Mouse (Mus musculus) lung, embryonic 16.5 days (tissue): ENCODE measurements around the gene Slc30a6. TPM values are rescaled to one million over a fixed set of nuclear protein-coding genes. Genes with fewer than 3 reads are reported as not detected.
"Not testable (repeated sequence)": the region's sequence is repeated elsewhere in the genome, so short reads cannot be mapped to it uniquely, and the experiment has no call there.

Experiments used
- ATAC-seq: fragments of 200-750 bp; cut with Nextera tagmentation; 2 replicates; pipeline ENCODE4 v1.8.0; 2017; ENCODE audit warnings: low read depth, mild to moderate bottlenecking, moderate library complexity
- H3K27ac ChIP-seq: fragments of 300-500 bp; sonication (generic); 2 replicates; pipeline ENCODE4 v1.5.1; 2014; ENCODE audit warnings: mild to moderate bottlenecking, control low read depth, low read length
- H3K27me3 ChIP-seq: fragments of 300-500 bp; sonication (generic); 2 replicates; pipeline ENCODE4 v1.6.1; 2014; ENCODE audit warnings: low read depth, low read length, mixed read lengths; ENCODE audit not compliant: control insufficient read depth, insufficient read depth
- H3K36me3 ChIP-seq: fragments of 300-500 bp; sonication (generic); 2 replicates; pipeline ENCODE4 v1.6.1; 2014; ENCODE audit warnings: low read length; ENCODE audit not compliant: control insufficient read depth, insufficient read depth
- H3K4me1 ChIP-seq: fragments of 300-500 bp; sonication (generic); replicated peaks from 2 replicates; pipeline ENCODE4 v1.6.1; 2014; ENCODE audit warnings: low read length, mixed read lengths; ENCODE audit not compliant: control insufficient read depth, insufficient read depth
- H3K4me2 ChIP-seq: fragments of 300-500 bp; sonication (generic); 2 replicates; pipeline ENCODE4 v1.6.1; 2014; ENCODE audit warnings: low read depth, low read length, control low read depth
- H3K4me3 ChIP-seq: fragments of 300-500 bp; sonication (generic); 2 replicates; pipeline ENCODE4 v1.5.1; 2014; ENCODE audit warnings: mild to moderate bottlenecking, low read length, control low read depth
- H3K9ac ChIP-seq: fragments of 300-500 bp; sonication (generic); 2 replicates; pipeline ENCODE4 v1.6.1; 2014; ENCODE audit warnings: low read length, control low read depth
- H3K9me3 ChIP-seq: fragments of 300-500 bp; sonication (generic); 2 replicates; pipeline ENCODE4 v1.6.1; 2016; ENCODE audit warnings: low read length; ENCODE audit not compliant: control insufficient read depth
- WGBS: fragments of 180-500 bp; shearing (Covaris S2); extraction: QIAGEN DNeasy Blood & Tissue Kit; methylation state at CpG from one replicate; pipeline ENCODE4 v1.1.7; 2014; 5-methylcytosine and 5-hydroxymethylcytosine counted together
- polyA plus RNA-seq: library from polyadenylated mRNA; unstranded; fragments of >200 nt; fragmentation: Nextera tagmentation; extraction: Ambion mirVana; gene quantifications from 2 replicates; pipeline ENCODE4 v1.2.1, GENCODE M21; 2015

The Slc30a6 gene
- polyA plus RNA-seq, 1 experiment from 2014 or later = 38.4 TPM

- no peak overlapping the region for H3K4me2 ChIP-seq
- WGBS = 46% methylated on average over 10 of the region's 10 CpGs
- H3K4me1 ChIP-seq = no peaks in the 10 kb centered on the region
- ATAC-seq = no peak
- no peaks in the 10 kb centered on the region for H3K36me3 ChIP-seq
- no peaks in the 10 kb centered on the region for H3K9me3 ChIP-seq
- no peaks in the 10 kb centered on the region for H3K27me3 ChIP-seq
- H3K4me3 ChIP-seq = no peak overlapping the region
- H3K27ac ChIP-seq = no peak overlapping the region
- H3K9ac ChIP-seq = no peak overlapping the region
These were observed 62.7 kb downstream of the Slc30a6 start for GRCm38 (mm10) chr17:74457972-74458677.

GRCm38 (mm10) chr17:74458711-74459408 lies 63.5 kb downstream of the Slc30a6 start, which contains the start of gene Nlrc4:
TSS of gene Nlrc4 (minus strand) at chr17:74459142.
- H3K4me1 ChIP-seq = no peaks in the 10 kb centered on the region
- WGBS = 55% methylated on average over 8 of the region's 8 CpGs
- no peak within 1 kb of the TSS for H3K9ac ChIP-seq

GRCm38 (mm10) chr17:74463510-74463909 lies 68.1 kb downstream of the Slc30a6 start:
- H3K4me1 ChIP-seq = no peaks in the 10 kb centered on the region
- H3K27me3 ChIP-seq = no peaks in the 10 kb centered on the region
- H3K27ac ChIP-seq = no peak overlapping the region
- H3K9me3 ChIP-seq = no peaks in the 10 kb centered on the region
- no peak overlapping the region for H3K4me3 ChIP-seq
- no peak overlapping the region for H3K9ac ChIP-seq
- no peak overlapping the region for H3K4me2 ChIP-seq
- H3K36me3 ChIP-seq = no peaks in the 10 kb centered on the region
- ATAC-seq = no peak

More at GRCm38 (mm10) chr17:74458711-74459408, 63.5 kb downstream of the Slc30a6 start, which contains the start of gene Nlrc4:
- Histone ChIP-seq H3K9me3 (no peaks in the 10 kb centered on the region), H3K4me2 (no peak within 1 kb of the TSS), H3K36me3 (no peaks in the 10 kb centered on the region), H3K27me3 (no peaks in the 10 kb centered on the region), H3K4me3 (no peak within 1 kb of the TSS), H3K27ac (no peak within 1 kb of the TSS)
- ATAC-seq = no peak

GRCm38 (mm10) chr17:74467981-74468380 lies 72.6 kb downstream of the Slc30a6 start:
- H3K36me3 ChIP-seq, H3K9me3 ChIP-seq, H3K4me1 ChIP-seq, H3K9ac ChIP-seq, ATAC-seq, H3K4me2 ChIP-seq, H3K4me3 ChIP-seq, H3K27ac ChIP-seq, H3K27me3 ChIP-seq: not testable (repeated sequence)
- WGBS = 78% methylated on average over 2 of the region's 2 CpGs

GRCm38 (mm10) chr17:74470133-74470532 lies 74.7 kb downstream of the Slc30a6 start:
- not testable (repeated sequence) for H3K4me2 ChIP-seq, H3K27ac ChIP-seq, ATAC-seq, H3K9me3 ChIP-seq, H3K27me3 ChIP-seq, H3K4me1 ChIP-seq, H3K36me3 ChIP-seq, H3K4me3 ChIP-seq, H3K9ac ChIP-seq
- 78% methylated on average over 6 of the region's 6 CpGs for WGBS

Other genes starting within 250 kb of the Slc30a6 start
- 80.9 and 85.1 TPM in 2 replicates for gene Memo1, start 100.1 kb upstream of the Slc30a6 start, polyA plus RNA-seq
- 212 and 222 TPM in 2 replicates for gene Dpy30, start 71.7 kb upstream of the Slc30a6 start, polyA plus RNA-seq
- 10.8 and 11.0 TPM in 2 replicates for gene Spast, start 56.6 kb upstream of the Slc30a6 start, polyA plus RNA-seq
- gene Nlrc4, start 63.5 kb downstream of the Slc30a6 start, polyA plus RNA-seq = 0.30 and 0.39 TPM in 2 replicates
- gene Yipf4, start 93.9 kb downstream of the Slc30a6 start, polyA plus RNA-seq = 67.5 and 67.9 TPM in 2 replicates
- gene Birc6, start 132.7 kb downstream of the Slc30a6 start, polyA plus RNA-seq = 76.8 and 89.7 TPM in 2 replicates